Mouse (Mus musculus) limb, embryonic 14.5 days (tissue): ENCODE data around the gene Gm37419. TPM values are rescaled to one million over a fixed set of nuclear protein-coding genes. Genes with fewer than 3 reads are reported as not detected.

ENCODE experiments used
- ATAC-seq: fragments of 200-750 bp; cut with Nextera tagmentation; 2 replicates; pipeline ENCODE4 v1.8.0; 2017; ENCODE audit warnings: low read depth, moderate number of reproducible peaks, moderate TSS enrichment; ENCODE audit not compliant: low FRiP score
- DNase-seq: peaks from one replicate; pipeline ENCODE4 v3.0.0-alpha.2; 2015; ENCODE audit warnings: low spot score
- H3K27ac ChIP-seq: fragments of 300-500 bp; sonication (generic); replicated peaks from 2 replicates; pipeline ENCODE4 v1.5.1; 2014; ENCODE audit warnings: low read depth, mild to moderate bottlenecking, low read length, moderate library complexity, mixed read lengths
- H3K27me3 ChIP-seq: fragments of 300-500 bp; sonication (generic); 2 replicates; pipeline ENCODE4 v1.6.1; 2014; ENCODE audit warnings: low read length, mixed read lengths; ENCODE audit not compliant: control insufficient read depth, insufficient read depth
- H3K36me3 ChIP-seq: fragments of 300-500 bp; sonication (generic); 2 replicates; pipeline ENCODE4 v1.6.1; 2014; ENCODE audit warnings: mild to moderate bottlenecking, low read length, moderate library complexity, mixed read lengths; ENCODE audit not compliant: control insufficient read depth, insufficient read depth
- H3K4me1 ChIP-seq: fragments of 300-500 bp; sonication (generic); 2 replicates; pipeline ENCODE4 v1.6.1; 2014; ENCODE audit warnings: antibody characterized with exemption, low read length, mixed read lengths; ENCODE audit not compliant: control insufficient read depth, insufficient read depth
- H3K4me2 ChIP-seq: fragments of 300-500 bp; sonication (generic); replicated peaks from 2 replicates; pipeline ENCODE4 v1.6.1; 2014; ENCODE audit warnings: low read depth, mild to moderate bottlenecking, low read length, moderate library complexity; ENCODE audit not compliant: severe bottlenecking
- H3K4me3 ChIP-seq: fragments of 300-500 bp; sonication (generic); replicated peaks from 2 replicates; pipeline ENCODE4 v1.5.1; 2014; ENCODE audit warnings: low read length
- H3K9ac ChIP-seq: fragments of 300-500 bp; sonication (generic); 2 replicates; pipeline ENCODE4 v1.6.1; 2014; ENCODE audit warnings: mild to moderate bottlenecking, low read depth, low read length, moderate library complexity; ENCODE audit not compliant: severe bottlenecking
- H3K9me3 ChIP-seq: fragments of 300-500 bp; sonication (generic); 2 replicates; pipeline ENCODE4 v1.6.1; 2016; ENCODE audit warnings: low read length; ENCODE audit not compliant: control insufficient read depth
- POLR2A ChIP-seq: fragments of 200-500 bp; IDR thresholded peaks from 2 replicates; pipeline ENCODE4 v1.8.0; 2012; ENCODE audit warnings: inconsistent platforms, mild to moderate bottlenecking, moderate library complexity, borderline replicate concordance; ENCODE audit not compliant: insufficient read depth, insufficient read length; ENCODE audit errors: extremely low read depth
- WGBS: fragments of 180-500 bp; shearing (Covaris S2); extraction: QIAGEN DNeasy Blood & Tissue Kit; methylation state at CpG from one replicate; pipeline ENCODE4 v1.1.7; 2014; 5-methylcytosine and 5-hydroxymethylcytosine counted together
- polyA plus RNA-seq, 2 experiments: library from polyadenylated mRNA; depleted of rRNA in 1 of 2; stranded (reverse) in 1 of 2; unstranded in 1 of 2; fragments of >200 nt; fragmentation: Nextera tagmentation in 1 of 2; extraction: Ambion mirVana in 1 of 2; gene quantifications; 2 replicates each; pipeline versions ENCODE4 v1.2.1 to v1.2.3; 2012 to 2014

Gene Gm37419
- polyA plus RNA-seq, 2 experiments = not detected

DNA sequence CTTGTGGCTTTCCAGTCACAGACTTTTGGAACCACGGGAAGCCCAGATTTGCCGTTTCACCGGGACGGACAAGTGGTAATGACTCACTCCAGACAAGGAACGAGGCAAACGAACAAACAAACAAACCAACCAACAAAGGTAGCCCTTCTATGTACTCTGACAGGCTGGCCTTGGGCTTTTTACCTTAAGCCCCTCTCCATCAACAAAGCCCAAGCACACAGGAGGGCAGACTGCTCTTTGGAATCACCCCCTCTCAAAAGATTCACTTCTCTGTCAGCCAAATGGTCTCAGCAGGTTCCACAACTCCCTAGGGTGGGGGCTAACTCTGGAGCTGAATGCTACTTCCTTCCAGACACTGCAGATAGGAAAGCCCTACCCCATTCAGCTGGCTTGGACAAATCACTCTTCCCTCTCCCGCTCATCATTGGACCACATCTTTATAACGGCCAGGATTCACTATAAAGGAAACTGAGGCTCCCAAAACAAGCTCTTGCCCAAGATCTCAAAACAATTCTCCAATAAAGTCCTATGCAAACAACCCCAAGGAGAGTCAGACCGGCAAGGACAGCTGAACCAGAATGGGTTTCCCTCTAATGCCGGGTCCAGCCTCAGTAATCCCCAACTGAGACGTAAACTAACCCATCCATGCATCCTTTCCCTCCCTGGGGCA, 7.9 kb upstream of the Gm37419 start:
- no peak for TF ChIP-seq POLR2A
- DNase-seq (no peak), ATAC-seq (no peak)
- H3K36me3 ChIP-seq = peaks cover 9% of the 10 kb centered on the region; the same call in 1 of the 2 replicates
- peaks cover 21% of the 10 kb centered on the region for H3K27me3 ChIP-seq
- H3K4me1 ChIP-seq = peaks cover 28% of the 10 kb centered on the region
- peak overlapping the region; percentile 48; the same call in 1 of the 2 replicates for H3K9ac ChIP-seq
- H3K27ac ChIP-seq = no peak overlapping the region
- peak overlapping the region; percentile 82 for H3K4me2 ChIP-seq
- 19% methylated on average over 11 of the region's 11 CpGs for WGBS
- H3K4me3 ChIP-seq = peak overlapping the region; percentile 41
- no peaks in the 10 kb centered on the region for H3K9me3 ChIP-seq

GRCm38 (mm10) chr16:23980991-23981720, 7.1 kb upstream of the Gm37419 start:
- ATAC-seq (no peak), DNase-seq (no peak)
- Histone ChIP-seq H3K36me3 (peaks cover 5% of the 10 kb centered on the region; the same call in 1 of the 2 replicates), H3K27ac (no peak overlapping the region), H3K4me1 (peaks cover 34% of the 10 kb centered on the region), H3K4me3 (peak overlapping the region; percentile 41), H3K9ac (peak overlapping the region; percentile 48), H3K4me2 (peak overlapping the region; percentile 82), H3K9me3 (no peaks in the 10 kb centered on the region), H3K27me3 (peaks cover 21% of the 10 kb centered on the region)
- no peak for TF ChIP-seq POLR2A
- whole genome bisulfite sequencing = 3% methylated on average over 32 of the region's 32 CpGs

DNA sequence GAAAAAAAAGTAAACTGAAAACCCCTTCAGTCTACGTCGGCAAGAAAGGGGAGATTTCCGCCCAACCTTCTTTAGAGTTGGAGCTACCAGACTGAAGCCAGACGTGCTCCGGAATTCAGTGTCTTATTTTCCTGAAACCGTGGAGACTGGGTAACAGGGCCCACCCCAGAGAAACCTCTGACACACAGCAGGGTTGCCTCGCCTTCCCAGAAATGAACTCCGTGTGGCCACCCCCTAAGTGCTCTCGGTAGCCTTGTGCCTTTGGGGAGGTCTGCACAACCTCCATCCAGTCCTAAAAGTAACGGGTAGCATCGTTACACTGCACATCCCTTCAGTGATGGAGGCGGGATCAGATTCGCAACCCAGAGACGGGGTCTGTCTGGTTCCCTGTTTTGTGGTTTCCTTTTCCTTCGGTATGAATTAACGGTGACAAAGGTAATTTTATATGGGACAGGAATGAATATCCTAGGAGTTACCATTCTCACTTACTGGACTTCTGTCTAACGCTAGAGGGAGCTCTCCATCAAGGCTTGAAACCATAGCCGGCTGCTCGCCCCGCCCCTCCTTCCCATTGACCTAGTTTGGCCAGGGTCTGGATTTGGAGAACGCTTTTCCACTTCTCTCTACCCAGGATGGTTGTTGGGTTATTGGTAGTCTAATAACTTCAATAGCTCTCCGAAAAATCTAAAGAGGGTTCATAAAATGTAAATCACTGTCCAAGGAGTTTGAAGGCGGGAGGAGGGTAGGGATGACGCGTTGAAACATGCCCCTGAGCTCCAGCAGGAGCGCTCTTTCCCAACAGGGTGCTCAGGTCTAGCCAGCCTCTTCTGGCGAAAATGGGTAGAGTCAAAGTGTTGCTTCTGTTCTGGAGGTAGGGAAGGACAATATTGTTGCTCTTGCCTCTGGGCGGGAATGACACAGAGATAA, 6.1 kb upstream of the Gm37419 start:
- peaks cover 4% of the 10 kb centered on the region; the same call in 1 of the 2 replicates for H3K36me3 ChIP-seq
- peaks cover 39% of the 10 kb centered on the region for H3K4me1 ChIP-seq
- peak overlapping the region; percentile 41 for H3K4me3 ChIP-seq
- peak overlapping the region; percentile 28; the same call in 1 of the 2 replicates for H3K9ac ChIP-seq
- H3K27me3 ChIP-seq = peaks cover 21% of the 10 kb centered on the region
- peak; percentile 74 for ATAC-seq
- H3K9me3 ChIP-seq = no peaks in the 10 kb centered on the region
- DNase-seq = peak; percentile 92
- TF ChIP-seq POLR2A = no peak
- H3K27ac ChIP-seq = no peak overlapping the region
- peak overlapping the region; percentile 82 for H3K4me2 ChIP-seq
- 3% methylated on average over 28 of the region's 28 CpGs for WGBS

DNA sequence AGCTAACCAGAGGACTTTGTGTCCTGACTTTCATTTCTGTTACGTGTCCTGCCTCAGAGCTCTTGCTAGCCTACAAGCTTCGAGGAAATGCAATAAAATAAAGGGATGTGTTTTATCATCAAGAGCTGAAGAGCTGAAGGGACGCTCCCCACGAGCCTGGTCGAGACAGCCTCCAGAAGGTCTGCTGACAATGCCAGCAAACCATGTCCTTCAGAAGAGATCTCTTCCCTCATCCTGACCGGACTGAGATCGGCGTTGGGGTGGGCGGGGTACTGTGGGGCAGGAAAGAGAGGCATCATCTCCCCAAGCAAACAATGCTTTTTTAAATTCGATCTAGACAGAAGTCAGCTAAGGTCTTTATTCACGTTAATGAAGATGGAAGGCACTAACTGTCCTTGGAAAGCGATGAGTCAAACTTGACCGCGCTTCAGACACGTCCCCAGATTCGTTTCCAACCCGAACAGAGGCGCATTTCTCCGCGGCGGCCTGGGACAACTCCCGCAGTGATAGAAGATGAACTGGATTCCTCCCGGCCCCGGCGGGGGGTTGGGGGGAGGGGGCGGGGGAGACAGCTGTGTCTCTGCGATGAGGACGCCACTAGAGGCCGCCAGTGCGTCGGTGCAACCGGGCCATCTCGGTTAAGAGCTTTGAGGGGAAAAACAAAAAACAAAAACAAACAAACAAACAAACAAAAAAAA, 5.2 kb upstream of the Gm37419 start:
- Histone ChIP-seq H3K4me1 (peaks cover 39% of the 10 kb centered on the region), H3K9ac (no peak overlapping the region), H3K9me3 (no peaks in the 10 kb centered on the region), H3K4me2 (peak overlapping the region; percentile 82), H3K36me3 (no peaks in the 10 kb centered on the region), H3K4me3 (peak overlapping the region; percentile 41), H3K27ac (no peak overlapping the region), H3K27me3 (peaks cover 21% of the 10 kb centered on the region)
- DNase-seq = no peak
- under 1% methylated on average over 33 of the region's 33 CpGs for whole genome bisulfite sequencing
- ATAC-seq = no peak
- no peak for TF ChIP-seq POLR2A
